26 mouse cellular contexts compared by ENCODE assay signal in genomic region chr1:61111731-61112309, GRCm38 (mm10).
DNase-seq lines count a peak whose midpoint lies in the region; ATAC-seq and TF ChIP-seq lines count a peak whose summit lies in the region.
"Had no signal": no experiment of that assay in that cellular context is flagged by ENCODE, and none has a peak within 500 bp of the region (broad histone marks: within the 10 kb centered on the region; RNA-seq: fewer than 3 reads in every experiment).

No protein-coding gene starts in this region.

- TF ChIP-seq EP300 in lung, postnatal 0 days (IDR thresholded peaks at IDR 0.05): no peak

- peak; percentile 3 for DNase-seq in right cerebral cortex, adult 18-20 months
- no peak for DNase-seq in right cerebral cortex, postnatal 4 days
- peak; percentile 33 for DNase-seq in limb, embryonic 10.5 days (ENCODE audit: low spot score)
- DNase-seq in lung, postnatal 0 days (ENCODE audit: low spot score): no peak
- no peak for DNase-seq in kidney, postnatal 10 days
- DNase-seq: adrenal gland, adult 2 months; B cell, adult 2 months; cerebellum, adult 8-10 months; cerebellum, postnatal 36 days; heart, postnatal 36 days; kidney, adult 9 months; kidney, postnatal 25 days had no signal

- H3K36me3 ChIP-seq in forebrain, embryonic 15.5 days: no peaks in the 10 kb centered on the region
- H3K36me3 ChIP-seq in forebrain, embryonic 12.5 days (replicated peaks): no peaks in the 10 kb centered on the region
- no peaks in the 10 kb centered on the region for H3K36me3 ChIP-seq in limb, embryonic 10.5 days
- no peaks in the 10 kb centered on the region for H3K36me3 ChIP-seq in lung, postnatal 0 days (ENCODE audit: insufficient read depth, low read length)
- H3K36me3 ChIP-seq: G1E; heart, embryonic 15.5 days; midbrain, embryonic 10.5 days had no signal

- 58% methylated on average over 13 of the region's 13 CpGs for WGBS in forebrain, embryonic 15.5 days
- 79% methylated on average over 13 of the region's 13 CpGs for WGBS in forebrain, embryonic 12.5 days
- whole genome bisulfite sequencing in limb, embryonic 10.5 days: 70% methylated on average over 13 of the region's 13 CpGs
- 79% methylated on average over 13 of the region's 13 CpGs for WGBS in lung, postnatal 0 days

- no peak overlapping the region for H3K9ac ChIP-seq in forebrain, embryonic 15.5 days (replicated peaks)
- H3K9ac ChIP-seq in forebrain, embryonic 12.5 days: no peak overlapping the region
- H3K9ac ChIP-seq in lung, postnatal 0 days (replicated peaks; ENCODE audit: low read depth): no peak overlapping the region
- H3K9ac ChIP-seq: heart, embryonic 15.5 days had no signal

- H3K4me3 ChIP-seq in forebrain, embryonic 15.5 days: no peak overlapping the region
- H3K4me3 ChIP-seq in forebrain, embryonic 12.5 days (replicated peaks): no peak overlapping the region
- no peak overlapping the region for H3K4me3 ChIP-seq in limb, embryonic 10.5 days
- H3K4me3 ChIP-seq in lung, postnatal 0 days (ENCODE audit: low read depth, low read length): no peak overlapping the region
- H3K4me3 ChIP-seq: heart, embryonic 15.5 days; layer of hippocampus, adult 2 months; left cerebral cortex, adult 2 months; midbrain, embryonic 10.5 days had no signal

- no peak for TF ChIP-seq CTCF in lung, postnatal 0 days (IDR thresholded peaks at IDR 0.05)

- H3K9me3 ChIP-seq in forebrain, embryonic 15.5 days: no peaks in the 10 kb centered on the region
- no peaks in the 10 kb centered on the region for H3K9me3 ChIP-seq in forebrain, embryonic 12.5 days
- no peaks in the 10 kb centered on the region for H3K9me3 ChIP-seq in limb, embryonic 10.5 days (replicated peaks)
- H3K9me3 ChIP-seq in lung, postnatal 0 days (ENCODE audit: low read length): no peaks in the 10 kb centered on the region
- H3K9me3 ChIP-seq: G1E; heart, embryonic 15.5 days; midbrain, embryonic 10.5 days had no signal

- peak; percentile 82 for ATAC-seq in forebrain, embryonic 15.5 days (replicated peaks)
- no peak for ATAC-seq in forebrain, embryonic 12.5 days (ENCODE audit: low FRiP score)
- ATAC-seq in lung, postnatal 0 days: no peak
- ATAC-seq: hindbrain, postnatal 0 days; intestine, embryonic 16.5 days; midbrain, embryonic 16.5 days; Patski had no signal

- no peaks in the 10 kb centered on the region for H3K27me3 ChIP-seq in forebrain, embryonic 15.5 days
- H3K27me3 ChIP-seq in forebrain, embryonic 12.5 days: no peaks in the 10 kb centered on the region
- peaks cover 16% of the 10 kb centered on the region for H3K27me3 ChIP-seq in limb, embryonic 10.5 days (ENCODE audit: low read depth, poor library complexity, severe bottlenecking)
- H3K27me3 ChIP-seq in lung, postnatal 0 days (replicated peaks; ENCODE audit: insufficient read depth, low read length): no peaks in the 10 kb centered on the region
- H3K27me3 ChIP-seq: CH12.LX; heart, embryonic 15.5 days had no signal

- H3K4me1 ChIP-seq in forebrain, embryonic 15.5 days: peaks cover 5% of the 10 kb centered on the region; the same call in 1 of the 2 replicates
- H3K4me1 ChIP-seq in forebrain, embryonic 12.5 days: no peaks in the 10 kb centered on the region
- H3K4me1 ChIP-seq in limb, embryonic 10.5 days: peaks cover 19% of the 10 kb centered on the region
- H3K4me1 ChIP-seq in lung, postnatal 0 days (ENCODE audit: insufficient read depth, low read depth, low read length): no peaks in the 10 kb centered on the region
- H3K4me1 ChIP-seq: heart, embryonic 15.5 days; midbrain, embryonic 10.5 days had no signal

- H3K4me2 ChIP-seq in forebrain, embryonic 15.5 days (replicated peaks): no peak overlapping the region
- H3K4me2 ChIP-seq in forebrain, embryonic 12.5 days: no peak overlapping the region
- no peak overlapping the region for H3K4me2 ChIP-seq in lung, postnatal 0 days (replicated peaks; ENCODE audit: low read depth, low read length)
- H3K4me2 ChIP-seq: heart, embryonic 15.5 days had no signal

- peak overlapping the region; percentile 50 for H3K27ac ChIP-seq in forebrain, embryonic 15.5 days (replicated peaks)
- no peak overlapping the region for H3K27ac ChIP-seq in forebrain, embryonic 12.5 days
- H3K27ac ChIP-seq in limb, embryonic 10.5 days: no peak overlapping the region
- no peak overlapping the region for H3K27ac ChIP-seq in lung, postnatal 0 days (ENCODE audit: low read length)
- H3K27ac ChIP-seq: heart, embryonic 15.5 days; hindbrain, postnatal 0 days; layer of hippocampus, adult 2 months; left cerebral cortex, adult 2 months; macrophage; midbrain, embryonic 10.5 days; stomach, postnatal 0 days had no signal

Comparison
In these comparisons a context has a peak if more than half of its experiments do, and no peak if none do; other contexts are left out.
1. DNase-seq: peak in right cerebral cortex, adult 18-20 months (single experiment) and limb, embryonic 10.5 days (single experiment); none in right cerebral cortex, postnatal 4 days (single experiment), lung, postnatal 0 days (single experiment) and kidney, postnatal 10 days (single experiment).